Mouse (Mus musculus) frontal cortex, postnatal 25 days (tissue): ENCODE data around the gene Gm17655.
A peak's percentile ranks its signal among the peaks of the same experiment; 100 is the strongest.
"Not testable (repeated sequence)": the region's sequence is repeated elsewhere in the genome, so short reads cannot be mapped to it uniquely, and the experiment has no call there.

Experiments
- DNase-seq, 2 experiments: peaks; one replicate each; pipeline ENCODE4 v3.0.0; 2022; ENCODE audit warnings: low spot score in 2 of 2

Gm17655 gene

DNA sequence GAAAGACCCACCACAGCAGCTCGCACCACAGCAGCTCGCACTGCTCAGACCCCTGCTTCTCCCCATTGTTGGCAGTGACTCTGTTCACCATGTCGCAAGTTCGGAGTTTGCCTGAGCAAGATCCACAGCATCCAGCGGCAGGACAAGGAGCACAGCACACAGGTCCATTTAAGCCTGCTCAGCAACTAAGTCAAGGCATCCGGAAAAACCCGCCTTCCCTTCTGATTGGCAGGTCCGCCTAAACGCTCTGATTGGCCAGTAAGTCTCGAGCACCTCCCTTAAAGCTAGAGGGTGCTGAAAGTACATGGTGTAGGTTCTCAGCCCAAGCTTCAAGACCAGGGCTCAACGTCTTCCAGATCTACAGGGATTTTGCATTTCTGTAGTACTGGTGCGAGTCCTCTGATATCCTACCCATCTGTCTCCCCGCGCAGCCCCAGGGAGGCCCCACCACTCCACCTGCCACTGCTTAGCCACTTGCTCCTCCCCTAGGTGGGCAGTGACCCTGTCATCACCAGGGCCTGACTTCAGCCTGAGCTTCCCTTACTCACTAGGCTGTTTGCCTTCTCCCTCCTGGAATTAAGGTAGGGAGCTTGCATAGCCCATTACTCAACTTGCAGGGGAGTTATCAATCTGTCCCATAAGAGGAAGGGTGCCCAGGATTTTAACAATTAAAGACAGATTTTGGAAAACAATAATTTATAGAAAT, 14.0 kb upstream of the Gm17655 start:
- no peak for DNase-seq

- DNase-seq: no peak
These were observed 10.6 kb upstream of the Gm17655 start for GRCm38 (mm10) chr5:110082961-110083360.

DNA sequence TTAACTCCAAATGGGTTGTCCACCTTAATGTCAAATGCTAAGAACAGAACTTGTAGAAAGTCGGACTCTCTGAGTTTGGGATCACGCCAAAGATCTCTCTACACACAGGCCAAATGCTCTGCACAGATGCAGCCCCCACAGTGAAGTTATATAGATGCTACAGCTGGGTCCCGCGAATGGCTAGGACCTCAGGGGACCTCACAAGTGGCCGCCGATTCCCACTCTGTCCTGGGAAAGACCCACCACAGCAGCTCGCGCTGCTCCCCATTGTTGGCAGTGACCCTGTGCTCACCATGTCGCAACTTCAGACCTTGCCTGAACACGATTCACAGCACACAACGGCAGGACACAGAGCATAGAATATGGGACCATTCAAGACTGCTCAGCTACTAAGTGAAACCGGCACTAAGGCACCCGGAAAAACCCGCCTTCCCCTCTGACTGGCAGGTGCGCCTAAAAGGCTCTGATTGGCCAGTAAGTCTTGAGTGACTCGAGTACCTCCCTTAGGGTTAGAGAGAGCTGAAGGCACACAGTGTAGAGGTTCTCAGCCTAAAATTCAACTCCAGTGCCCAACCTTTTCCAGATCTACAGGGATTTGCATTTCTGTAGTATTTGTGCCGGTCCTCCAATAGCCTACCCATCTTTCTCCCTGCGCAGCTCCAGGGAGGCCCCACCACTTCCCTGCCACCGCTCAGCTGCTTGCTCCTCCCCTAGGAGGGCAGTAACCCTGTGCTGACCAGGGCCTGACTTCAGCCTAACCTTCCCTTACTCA, 14.5 kb downstream of the Gm17655 start:
- DNase-seq: peak; percentile 65 to 73

DNA sequence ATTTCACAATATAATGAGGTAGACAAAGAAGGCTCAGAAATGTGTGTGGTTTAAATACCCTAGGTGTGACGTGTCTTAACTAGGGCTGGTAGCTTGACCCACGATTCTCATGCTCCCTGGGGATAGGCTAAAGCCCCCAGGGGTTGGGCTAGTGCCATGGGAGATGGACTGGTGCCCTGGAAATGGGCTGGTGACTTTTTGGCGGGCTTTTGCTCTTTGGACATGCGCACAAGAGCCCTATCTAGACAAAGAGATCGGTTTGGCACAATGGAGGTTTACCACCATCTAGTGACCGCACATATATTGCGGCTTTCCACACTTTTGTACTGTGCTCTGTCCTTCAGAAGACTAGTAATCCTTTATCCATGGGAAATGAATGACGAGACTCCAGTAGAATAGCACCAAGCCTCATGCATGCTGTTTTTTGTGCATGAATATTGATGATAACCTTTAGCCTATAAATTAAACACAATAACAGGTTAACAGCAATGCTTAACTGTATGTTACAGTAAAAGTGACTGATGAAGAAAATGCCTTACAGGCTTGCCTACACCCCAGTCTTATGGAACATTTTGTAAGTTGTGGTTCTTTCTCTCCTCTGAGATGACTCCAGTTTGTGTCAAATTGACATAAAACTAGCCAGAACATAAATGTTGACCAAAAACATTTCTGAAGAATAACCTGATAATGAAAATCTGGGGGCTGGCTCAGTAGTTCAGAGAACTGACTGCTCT, 48.5 kb downstream of the Gm17655 start:
- DNase-seq: peak; percentile 17 to 45

DNA sequence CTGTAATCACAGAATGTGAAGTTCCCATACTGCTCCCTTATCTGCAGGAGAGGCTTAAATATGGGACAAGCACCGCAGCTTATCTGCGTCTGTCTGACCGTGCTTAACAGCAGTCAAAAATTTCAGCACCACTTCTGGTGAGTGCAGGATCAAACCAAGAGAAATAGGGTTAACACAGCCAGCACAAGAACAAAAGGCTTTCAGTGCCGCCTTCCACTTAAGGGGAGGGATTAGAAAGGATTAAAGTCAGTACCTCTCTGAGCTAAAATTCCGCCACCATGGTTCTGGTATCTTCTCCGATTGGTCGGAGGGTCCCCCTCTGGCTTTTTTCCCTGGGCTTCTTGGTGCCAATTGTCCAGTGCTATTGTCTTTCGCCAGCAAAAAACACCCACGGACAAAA, 49.0 kb downstream of the Gm17655 start:
- no peak for DNase-seq

- not testable (repeated sequence) for DNase-seq
These were observed 56.5 kb downstream of the Gm17655 start for GRCm38 (mm10) chr5:110015775-110016174.
